Mouse (Mus musculus) right cerebral cortex, postnatal 14 days (tissue): Measurements from ENCODE around the gene Pdzrn3.

ENCODE experiments used
- DNase-seq: peaks from one replicate; pipeline ENCODE4 v3.0.0; 2022

The Pdzrn3 gene

DNA sequence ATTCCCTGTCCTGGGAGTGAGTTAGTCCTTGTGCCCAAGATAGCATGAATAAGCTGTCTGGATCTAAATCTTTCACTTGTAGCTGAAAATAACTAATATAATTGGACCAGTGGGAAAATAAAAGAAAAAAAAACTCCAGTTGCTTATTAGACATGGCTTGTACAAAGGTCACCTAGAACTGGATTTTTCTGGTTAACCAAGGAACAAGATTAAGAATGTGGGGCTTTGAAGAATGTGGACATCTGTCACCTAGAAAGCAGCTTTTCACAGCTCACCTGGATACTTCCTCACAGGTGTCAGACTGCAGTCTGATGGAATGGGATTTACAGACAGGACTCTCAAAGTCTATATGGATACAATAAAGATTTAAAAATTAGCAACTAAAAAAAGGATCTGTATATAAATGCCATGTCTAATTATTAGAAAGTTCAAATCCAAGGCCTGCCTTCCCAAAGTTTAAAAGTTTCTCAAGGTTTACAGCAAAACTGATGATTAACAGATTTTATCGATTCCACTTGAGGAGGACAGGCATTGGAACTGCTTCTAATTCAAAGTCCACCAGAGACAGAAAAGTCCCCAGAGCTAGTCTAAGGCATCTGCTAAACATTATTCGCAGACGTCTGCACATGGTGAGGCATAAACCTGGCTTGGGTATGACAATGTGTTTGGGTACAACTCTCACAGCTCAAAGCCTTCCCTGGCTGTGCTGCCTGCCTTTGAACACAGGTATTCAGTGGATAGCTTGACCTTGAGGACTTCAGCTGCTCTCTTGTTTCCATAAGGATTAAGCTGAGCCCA, 51.7 kb downstream of the Pdzrn3 start:
- no peak for DNase-seq

DNA sequence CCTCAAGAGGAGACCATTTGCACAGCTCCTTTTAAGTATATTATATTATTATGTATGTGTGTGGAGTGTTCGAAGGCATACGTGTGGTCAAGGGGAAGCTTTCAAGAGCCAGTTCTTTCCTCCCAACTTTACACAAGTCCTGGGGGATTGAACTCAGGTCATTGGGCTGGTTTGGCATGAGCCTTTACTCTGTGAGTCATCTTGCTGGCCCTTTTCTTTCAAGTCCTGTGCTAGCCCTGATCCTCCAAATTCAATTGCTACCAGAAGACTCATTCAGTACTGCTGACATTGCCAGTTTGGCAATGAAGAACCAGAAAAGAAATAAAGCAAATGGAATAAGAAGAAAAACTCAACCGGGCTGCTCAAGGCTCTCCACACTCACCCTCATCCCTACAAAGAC, 55.1 kb downstream of the Pdzrn3 start:
- no peak for DNase-seq

DNA sequence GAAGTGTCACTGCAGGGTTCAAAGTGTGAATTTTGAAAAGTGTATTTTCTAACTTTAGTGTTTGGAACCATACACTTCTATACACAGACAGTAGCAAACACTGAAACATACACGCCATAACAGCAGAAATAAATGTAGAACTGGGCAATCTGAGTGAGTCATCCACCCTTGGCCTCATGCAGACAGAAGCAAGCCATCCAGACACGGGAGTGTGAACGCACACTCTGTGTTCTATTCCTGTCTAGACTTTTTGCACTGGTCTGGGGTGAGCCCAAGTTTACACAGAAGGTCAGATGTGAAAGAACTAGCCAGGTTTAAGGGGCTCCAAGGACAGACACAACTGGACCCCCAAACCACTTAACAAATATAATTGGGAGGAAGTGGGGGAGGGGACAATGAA, 57.3 kb downstream of the Pdzrn3 start:
- DNase-seq = no peak

DNA sequence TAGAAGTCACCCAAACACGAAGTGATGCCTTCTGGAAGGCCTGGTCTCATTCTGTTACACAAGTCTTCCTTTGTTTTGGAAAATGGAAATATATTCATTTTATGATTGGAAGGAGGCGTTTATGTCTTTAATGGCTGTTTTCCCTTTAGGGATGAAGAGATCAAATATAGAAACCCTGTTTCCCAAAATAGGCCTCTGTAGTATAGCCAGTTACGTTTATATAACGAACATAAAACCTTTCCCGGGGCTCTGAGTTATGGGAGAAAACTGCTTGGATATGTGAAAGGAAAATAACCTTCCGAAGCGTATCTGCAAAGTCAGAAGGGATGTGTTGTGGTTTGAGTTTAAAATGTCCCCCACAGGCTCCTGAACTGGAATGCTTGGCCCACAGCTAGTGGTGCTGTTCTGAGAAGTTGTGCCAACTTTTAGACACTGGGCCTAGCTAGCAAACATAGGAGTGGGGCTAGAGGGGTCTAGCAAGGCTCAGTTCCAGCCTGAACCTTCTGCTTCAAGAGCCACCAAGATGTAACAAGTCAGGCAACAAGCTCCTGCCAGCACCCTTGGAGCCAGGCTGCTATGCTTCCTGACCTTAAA, 58.2 kb downstream of the Pdzrn3 start:
- DNase-seq = no peak

DNA sequence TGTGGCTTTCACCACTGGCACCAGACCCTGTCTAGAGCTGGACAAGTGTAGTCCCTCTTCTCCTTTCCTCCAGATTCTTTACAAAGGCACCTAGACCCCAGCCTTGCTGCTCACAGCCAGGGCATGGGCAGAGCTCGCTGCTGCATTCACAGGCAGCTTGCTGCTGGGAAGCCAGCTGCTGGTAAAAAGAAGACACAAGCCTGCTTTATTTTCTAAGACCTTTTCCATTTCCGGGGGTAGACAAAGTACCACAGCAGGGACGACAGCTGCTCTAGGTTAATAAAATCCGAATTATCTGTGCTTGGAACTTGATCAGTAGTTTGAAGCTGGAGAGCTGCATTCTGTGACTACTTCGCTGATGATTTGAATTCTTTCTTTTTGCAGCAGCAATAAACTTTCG, 59.2 kb downstream of the Pdzrn3 start:
- no peak for DNase-seq

DNA sequence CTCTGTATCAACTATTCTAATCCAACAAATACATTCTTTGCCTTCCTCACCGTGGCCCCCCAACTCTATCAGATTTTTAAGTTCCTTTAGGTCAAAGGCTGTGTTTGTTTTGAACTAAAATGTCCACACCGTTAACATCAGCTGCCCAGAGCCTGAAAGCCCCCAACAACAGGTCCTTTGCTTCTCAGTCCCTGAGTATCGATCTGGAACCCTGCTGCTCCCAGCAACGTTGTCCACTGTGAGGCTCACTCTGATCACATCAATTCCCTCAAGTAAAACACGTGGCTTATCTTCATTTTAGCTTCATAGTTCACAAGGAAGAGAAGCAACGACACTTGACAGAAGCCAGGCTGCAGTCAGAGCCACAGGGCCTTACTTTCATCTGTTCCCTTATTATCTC, 66.3 kb downstream of the Pdzrn3 start:
- no peak for DNase-seq

DNA sequence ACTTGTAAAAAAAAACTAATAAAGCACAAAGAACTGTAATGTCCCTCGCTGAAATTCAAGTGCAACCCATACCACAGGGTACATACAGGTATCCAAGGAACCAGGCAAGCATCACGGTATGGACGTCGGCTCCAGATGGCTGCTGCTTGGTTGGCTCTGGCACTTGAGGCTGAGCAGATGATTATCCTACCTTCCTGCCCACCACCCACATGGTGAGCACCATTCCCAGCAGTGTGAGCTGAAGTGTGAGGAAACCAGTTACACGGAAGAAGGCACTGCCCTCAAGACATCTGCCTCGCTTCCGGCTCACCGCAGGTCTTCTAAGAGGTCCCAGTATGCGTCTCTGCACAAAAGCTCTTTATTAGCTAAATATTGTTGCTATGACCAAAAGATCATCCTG, 67.2 kb downstream of the Pdzrn3 start:
- DNase-seq = no peak

DNA sequence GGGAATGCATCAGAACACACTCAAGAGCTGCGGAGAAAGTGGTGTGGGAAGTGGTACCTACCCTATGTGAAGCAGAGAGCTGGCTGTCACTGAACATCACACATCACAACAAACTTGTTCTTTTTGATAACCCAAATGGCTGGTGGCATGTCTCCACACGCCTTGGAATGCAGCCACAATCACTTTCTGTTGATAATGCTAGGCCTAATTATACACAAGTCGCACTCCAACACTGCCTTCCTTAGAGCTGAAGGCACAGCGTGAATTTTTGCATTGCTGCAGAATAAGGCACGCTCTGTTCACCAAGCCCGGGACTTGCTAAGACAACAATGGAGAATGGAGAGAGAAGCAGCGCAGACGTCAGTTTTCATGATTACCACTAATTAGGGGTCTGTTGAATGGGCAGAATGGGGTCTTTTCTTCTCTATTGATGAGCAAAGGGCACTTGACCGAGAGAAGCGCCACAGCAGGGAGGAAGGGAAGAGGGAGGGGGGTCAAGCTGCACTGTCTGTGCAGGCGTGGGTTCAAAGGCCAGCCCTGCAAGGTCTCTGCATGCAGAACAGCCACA, 69.6 kb downstream of the Pdzrn3 start:
- DNase-seq = peak; percentile 35

DNA sequence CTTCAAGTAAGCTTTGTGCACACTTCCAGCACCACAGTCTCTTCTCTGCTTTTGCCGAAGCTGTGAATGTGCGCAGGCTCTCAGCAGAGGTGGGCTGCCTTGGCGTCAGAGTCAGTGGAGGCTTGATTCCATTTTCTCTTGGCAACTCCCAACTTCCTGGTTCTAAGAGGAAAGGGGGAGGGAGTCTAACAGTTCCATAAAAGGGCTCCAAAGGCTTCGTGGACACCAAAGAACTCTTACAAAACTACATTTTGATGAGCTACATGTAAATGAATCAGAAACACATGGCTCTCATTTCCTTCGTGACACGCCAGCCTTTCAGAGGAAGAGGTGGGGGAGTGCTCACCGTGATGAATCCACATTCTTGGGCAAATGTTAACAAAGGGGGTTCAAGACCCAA, 70.9 kb downstream of the Pdzrn3 start:
- no peak for DNase-seq

DNA sequence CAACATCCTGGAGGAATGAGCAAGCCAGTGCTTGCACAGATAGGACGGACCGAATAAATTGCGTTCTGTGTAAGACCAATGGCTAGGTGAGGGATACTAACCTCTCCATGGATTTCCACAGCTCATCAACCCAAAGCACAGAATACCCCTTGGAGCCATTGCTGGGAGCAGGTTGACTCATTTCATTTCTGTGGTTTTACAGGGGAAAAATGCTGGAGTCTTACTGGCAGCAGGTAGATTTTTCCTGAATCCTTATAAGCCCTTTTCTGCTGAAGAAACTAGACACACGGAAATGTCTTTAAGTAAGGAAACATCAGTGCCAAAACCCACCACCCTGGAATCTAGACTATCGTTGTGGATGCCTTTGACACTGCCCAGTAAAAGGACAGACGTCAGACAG, 72.2 kb downstream of the Pdzrn3 start:
- no peak for DNase-seq

DNA sequence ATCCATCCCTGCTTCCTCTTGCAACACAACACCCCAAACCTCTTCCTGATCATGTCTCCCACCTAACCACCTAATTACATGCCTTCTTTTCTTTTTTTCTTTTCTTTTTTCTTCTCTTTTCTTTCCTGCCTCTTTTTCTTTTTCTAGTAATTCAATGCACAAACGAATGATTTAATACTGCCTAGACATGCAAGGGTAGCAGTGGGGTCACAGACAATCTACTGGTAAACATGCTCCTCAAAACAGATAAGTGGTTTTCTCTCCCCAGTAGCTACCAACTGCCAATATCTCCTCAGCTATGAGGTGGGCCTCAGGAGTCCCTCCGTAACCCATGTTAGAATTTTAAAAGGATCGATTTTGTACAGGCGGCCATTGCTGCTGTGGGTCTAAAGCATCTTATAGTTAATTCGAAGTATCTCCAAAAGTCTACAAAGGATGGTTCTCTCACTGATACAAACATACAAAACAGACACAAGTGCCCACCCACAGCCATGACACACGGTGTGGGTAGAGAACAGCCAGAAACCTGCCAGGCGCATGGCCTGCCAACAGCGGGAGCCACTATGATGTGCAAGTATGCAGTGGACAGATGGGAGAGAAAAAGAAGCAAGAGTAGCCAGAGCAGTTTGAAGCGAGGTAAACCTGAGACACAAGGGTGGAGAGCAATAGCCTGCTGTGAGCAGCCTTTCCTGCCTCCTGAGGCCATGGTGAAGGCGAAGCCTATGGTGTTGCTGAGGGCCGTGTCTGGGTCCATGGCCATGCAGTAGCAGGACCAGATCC, 73.5 kb downstream of the Pdzrn3 start:
- no peak for DNase-seq

DNA sequence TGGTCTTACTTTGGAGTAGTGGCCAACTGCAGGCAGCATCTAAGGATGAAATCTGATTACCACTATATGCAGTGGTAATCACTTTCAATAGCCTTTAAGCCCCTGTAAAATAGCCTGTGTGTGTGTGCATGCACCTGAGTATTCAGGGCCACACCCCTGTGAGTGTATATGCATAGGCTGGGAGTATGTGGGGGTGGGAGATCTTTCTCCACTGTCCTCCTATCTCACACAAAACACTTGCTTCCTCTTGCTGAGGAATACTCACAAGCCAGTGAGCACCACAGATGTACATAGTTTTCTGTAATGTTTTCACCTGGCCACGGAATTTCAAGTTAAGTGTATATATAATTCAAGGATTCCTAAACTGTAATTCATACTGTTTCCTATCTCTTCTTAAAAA, 74.2 kb downstream of the Pdzrn3 start:
- no peak for DNase-seq

DNA sequence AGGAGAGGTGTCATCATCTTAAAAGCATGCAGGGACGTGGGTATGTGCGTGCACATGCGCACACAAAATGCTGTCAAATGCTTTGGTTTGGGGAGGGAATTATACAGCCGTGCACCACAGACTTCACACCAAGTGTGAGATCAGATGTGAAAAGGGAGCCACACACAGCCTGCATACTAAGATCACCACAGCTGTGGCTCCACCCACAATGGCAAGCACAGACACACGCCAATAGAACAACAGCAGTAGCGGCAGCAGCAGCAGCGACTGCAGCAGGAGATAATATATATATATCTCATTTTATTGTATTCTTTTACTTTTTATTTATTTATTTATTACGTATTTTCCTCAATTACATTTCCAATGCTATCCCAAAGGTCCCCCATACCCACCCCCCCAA, 76.5 kb downstream of the Pdzrn3 start:
- DNase-seq = no peak

DNA sequence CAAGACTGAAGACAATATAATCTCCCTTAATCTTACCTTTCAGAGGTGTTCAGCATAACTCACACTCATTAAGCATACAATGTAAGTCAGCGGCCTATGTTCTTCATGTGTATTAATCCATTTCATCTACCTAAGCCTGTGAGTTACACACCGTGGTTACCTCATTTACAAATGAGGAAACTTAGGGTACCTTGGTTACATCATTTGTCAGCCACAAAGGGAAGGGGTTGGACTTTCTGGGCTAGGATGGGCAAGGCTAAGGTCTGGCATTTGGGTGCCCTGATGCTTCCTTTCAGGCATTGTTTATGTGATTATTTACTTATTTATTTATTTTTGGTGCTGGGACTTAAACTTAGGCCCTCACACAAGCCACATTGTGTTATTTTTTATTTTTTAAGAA, 78.3 kb downstream of the Pdzrn3 start:
- DNase-seq = no peak

DNA sequence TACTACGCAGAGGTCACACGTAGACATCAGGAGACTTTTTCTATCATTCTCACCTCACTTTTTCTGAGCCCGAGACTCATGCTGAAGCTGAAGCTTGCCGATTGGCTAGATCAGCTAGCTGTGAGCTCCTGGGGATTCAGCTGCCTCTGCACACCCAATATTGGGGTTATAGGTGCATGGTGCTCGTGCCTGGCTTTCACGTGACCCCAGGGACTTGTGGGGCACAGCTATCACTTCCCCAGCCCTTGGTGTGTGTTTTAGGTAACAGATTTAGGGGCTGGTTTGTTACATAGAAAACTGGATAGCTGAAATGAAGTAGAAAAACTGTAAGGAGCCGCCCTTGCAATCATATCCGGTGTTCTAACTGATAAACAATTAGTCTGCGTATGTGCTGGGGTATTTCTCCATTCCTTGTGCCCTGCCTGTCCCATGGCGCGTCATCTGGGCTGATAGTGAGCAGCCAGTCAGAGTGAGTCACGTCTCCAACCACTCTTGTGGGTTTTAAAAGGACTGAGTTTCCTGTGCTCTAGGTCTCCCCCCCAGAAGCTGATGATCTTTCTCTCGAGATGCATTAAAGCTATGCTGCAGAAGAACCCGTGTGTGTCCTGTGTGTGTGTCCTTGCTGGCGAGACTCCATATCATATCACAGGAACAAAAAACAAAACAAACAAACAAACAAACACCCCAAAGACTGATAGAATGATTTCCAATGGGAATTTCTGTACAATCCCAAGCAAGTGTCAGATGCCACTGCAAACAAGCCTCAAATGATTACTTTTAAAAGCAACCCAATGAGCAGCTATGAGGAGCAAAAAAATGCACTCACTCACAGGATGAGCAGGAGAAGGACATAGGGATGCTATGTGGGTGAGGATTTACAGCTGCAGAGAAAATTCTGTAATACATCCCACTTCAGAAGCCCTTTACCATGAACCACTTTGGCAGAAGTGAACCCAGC, 79.9 kb downstream of the Pdzrn3 start:
- DNase-seq = no peak

DNA sequence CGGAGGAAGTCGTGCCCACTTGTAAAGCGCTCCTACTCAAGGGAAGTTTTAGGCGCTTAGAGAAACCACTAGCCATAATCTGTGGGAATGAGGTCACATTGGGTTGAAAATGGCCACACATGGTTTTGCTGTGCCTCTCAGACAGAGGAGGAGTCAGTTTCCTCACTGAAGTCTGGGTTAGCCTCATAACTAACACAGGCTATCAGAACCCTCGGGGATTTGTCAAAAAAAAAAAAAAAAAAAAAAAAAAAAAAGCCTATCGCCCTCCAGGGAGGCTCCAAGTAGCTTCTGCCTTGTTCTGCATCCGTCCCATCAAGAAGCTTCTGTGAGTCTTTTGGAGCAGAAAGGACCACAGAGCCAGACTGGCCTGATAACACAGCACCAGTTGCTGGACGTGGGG, 80.7 kb downstream of the Pdzrn3 start:
- no peak for DNase-seq

DNA sequence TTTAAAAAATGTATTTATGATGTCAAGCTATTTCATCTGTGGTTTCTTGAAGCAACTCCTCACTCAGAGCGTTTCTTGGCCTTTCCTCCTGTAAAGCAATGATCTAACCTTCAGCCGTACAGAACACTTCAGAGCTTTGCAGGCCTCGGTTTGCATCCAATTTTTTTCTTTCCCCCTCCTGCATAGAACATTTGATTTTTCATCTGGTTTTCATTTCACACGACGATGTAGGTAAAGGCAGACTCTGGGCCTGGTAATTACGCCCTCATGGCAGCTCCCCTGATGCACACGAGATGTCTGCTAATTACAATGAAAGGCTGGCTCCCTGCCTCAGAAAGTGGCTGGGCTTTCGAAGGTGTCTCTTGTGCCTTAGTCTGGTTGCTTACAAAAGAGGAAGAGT, 81.4 kb downstream of the Pdzrn3 start:
- DNase-seq = no peak

DNA sequence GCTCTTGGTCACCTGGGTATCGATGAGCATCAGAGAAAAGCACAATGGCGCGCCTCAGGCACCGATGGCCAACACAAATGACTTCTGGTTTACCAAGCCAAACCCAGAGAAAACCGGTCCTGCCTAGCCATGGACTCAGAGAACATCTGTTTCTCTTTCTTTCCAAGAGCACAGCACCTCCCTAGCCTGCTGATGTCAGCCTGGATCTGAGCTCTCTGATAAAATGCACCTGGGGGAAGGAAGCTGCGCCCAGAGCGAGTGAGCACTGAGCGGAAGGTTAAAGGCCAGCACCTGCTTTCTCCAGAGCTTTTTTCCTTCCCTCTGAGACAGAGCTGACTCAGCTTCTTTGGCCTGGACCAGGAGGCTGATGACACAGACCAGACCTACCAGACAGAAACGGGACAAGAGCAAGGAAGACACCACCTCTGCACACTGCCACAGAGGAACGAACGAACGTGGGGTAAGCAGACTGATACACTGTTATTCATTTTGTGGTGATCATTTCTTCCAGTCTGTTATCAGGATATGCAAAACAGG, 84.6 kb downstream of the Pdzrn3 start:
- no peak for DNase-seq

DNA sequence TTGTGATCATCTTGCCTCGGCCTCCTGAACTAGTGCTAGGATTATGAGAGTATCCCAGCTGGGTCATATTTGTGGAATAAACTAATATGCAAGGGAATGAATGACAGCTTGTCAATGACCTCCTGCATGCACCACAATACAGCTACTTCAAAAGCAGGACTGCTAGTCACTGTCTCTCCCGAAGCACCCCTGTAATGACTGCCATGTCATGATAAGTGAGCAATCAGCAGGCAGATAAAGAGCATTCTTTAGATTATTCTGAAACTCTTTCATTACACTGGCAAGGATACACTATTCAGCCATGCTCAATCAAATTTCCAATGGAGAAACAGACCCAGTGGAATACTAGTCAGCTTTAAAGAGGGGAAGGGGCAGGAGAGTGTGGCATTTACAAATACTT, 85.8 kb downstream of the Pdzrn3 start:
- no peak for DNase-seq

DNA sequence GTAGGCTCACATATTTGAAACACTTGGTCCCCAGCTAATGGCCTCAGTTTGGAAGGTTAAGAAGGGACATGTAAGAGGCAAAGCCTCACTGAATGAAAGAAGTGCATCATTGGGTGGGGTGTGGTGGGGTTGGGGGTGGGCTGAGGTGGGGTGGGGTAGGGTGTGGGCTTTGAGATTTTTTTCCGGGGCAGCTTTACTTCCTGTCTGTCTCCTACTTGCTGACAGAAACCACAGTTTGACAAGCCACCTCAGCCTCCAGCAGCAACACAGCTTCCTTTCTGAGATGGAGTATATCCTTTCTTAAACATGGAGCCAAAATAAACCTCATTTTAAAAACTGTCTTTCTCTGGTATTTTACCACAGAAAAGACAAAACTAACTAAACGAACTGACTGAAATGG, 87.5 kb downstream of the Pdzrn3 start:
- DNase-seq = no peak

DNA sequence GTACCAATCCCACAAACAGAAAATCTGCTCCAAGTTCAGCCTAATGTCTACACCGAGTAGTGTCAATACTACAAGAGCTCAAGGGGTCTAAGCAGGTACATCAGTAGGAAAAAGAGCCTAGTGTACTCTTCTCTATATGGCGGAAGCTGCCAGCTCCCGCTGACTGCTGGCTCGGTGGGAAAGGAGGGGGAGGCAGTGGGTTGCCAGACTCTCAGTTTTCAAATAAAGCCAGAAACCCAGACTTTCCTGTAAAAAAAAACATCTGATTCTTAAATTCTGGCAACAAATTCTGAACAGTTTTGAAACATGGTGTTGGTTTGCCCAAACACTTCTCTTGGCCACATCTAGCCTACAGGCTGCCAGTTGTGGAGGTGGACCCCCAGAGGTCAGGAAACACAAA, 88.3 kb downstream of the Pdzrn3 start:
- DNase-seq = peak; percentile 41

DNA sequence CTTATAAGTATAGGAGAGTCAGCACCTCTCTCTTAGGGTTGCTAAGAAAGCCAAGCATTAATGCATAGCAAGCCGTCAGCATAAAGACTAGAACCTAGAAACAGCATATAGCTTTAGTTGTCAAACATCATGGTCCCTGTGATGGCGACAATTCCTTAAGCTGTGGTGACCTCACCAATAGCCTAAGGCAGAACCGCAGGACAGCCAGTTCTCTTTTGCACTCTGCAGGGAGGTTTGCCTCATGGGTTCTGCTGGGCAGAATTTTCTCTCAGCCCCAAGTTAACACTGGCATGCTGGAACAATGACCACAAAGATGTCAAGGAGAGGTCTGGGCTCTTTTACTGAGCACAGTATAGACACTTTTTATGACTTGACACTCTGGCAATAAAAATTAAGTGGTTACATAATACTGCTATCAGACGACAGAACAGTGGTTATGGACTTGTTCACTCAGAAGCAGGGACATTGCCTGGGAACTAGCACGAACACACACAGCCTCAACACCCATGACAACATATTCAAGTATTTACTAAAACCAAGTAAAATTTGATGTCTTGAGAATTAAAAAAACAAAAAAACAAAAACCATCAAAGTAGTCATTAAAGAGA, 90.0 kb downstream of the Pdzrn3 start:
- no peak for DNase-seq
